Mouse (Mus musculus): Measurements from ENCODE around the gene Cacul1. TPM values are rescaled to one million over a fixed set of nuclear protein-coding genes. Genes with fewer than 3 reads are reported as not detected.

Cacul1 gene
- total and polyA plus RNA-seq, 2 experiments from 2014 or later = 14.9 to 66.3 TPM

- Histone ChIP-seq H3K27me3 (ENCODE audit: insufficient read depth, low read length) (no peaks in the 10 kb centered on the region), H3K27ac (ENCODE audit: low read depth, low read length) (no peak overlapping the region), H3K9me3 (ENCODE audit: low read length) (no peaks in the 10 kb centered on the region), H3K4me1 (ENCODE audit: insufficient read depth, low read length) (peaks cover 6% of the 10 kb centered on the region), H3K4me3 (ENCODE audit: low read depth, low read length) (no peak overlapping the region), H3K4me2 (ENCODE audit: low read depth, low read length, poor library complexity, severe bottlenecking) (no peak overlapping the region), H3K36me3 (ENCODE audit: insufficient read depth, low read length) (no peaks in the 10 kb centered on the region), H3K9ac (replicated peaks; ENCODE audit: low read length, poor library complexity, severe bottlenecking) (no peak overlapping the region)
- TF ChIP-seq CTCF (IDR thresholded peaks at IDR 0.05) = no peak
- no peak for ATAC-seq (ENCODE audit: low FRiP score)
- DNase-seq (ENCODE audit: low spot score) = no peak
- 98% methylated on average over 2 of the region's 2 CpGs for WGBS
Observed at GRCm38 (mm10) chr19:60583201-60583600, 2.4 kb upstream of the Cacul1 start.

DNA sequence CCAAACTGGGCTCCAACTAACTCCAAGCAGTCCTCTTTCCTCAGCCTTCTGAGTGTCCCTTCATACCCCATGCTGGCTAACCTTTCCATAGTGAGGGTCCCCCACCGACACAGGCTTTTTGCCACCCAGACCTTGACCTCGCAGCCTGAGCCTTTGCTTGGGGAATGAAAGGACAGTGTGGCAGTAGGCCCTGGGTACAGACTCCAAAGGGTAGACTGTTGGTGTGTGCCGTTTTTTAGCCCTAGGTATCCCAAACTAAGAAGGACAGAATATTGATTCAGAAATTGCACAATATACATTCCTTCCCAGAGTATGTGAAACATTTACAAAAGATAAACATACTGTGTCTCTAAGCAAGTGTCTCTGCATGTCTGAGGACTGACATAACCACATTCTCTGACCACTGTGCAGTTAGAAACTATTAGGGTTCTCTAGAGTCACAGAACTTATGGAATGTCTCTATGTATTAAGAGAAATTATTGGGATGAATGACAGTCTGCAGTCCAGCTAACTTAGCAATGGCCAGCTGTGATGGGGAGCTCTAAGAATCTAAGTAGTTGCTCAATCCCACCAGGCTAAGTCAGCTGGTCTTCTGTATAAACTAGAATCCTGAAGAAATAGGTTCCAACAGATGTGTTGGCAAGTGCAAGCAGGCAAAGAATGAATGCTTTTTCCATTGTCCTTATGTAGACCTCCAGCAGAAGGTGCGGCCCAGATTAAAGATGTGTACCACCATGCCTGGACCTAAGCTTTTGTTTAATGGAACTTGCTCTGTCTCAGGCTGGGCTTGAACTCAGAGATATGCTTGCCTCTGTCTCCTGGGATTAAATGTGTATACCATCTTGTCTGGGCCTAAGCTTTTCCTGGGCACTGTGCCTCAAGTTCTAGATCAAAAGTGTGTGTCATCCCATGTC is 809 bp upstream of the Cacul1 start:
- Histone ChIP-seq H3K4me2 (ENCODE audit: low read depth, low read length, poor library complexity, severe bottlenecking) (peak overlapping the region; percentile 76), H3K4me3 (ENCODE audit: low read depth, low read length) (peak overlapping the region; percentile 99), H3K9ac (replicated peaks; ENCODE audit: low read length, poor library complexity, severe bottlenecking) (peak overlapping the region; percentile 94), H3K9me3 (ENCODE audit: low read length) (no peaks in the 10 kb centered on the region), H3K27ac (ENCODE audit: low read depth, low read length) (peak overlapping the region; percentile 83), H3K27me3 (ENCODE audit: insufficient read depth, low read length) (no peaks in the 10 kb centered on the region), H3K36me3 (ENCODE audit: insufficient read depth, low read length) (no peaks in the 10 kb centered on the region), H3K4me1 (ENCODE audit: insufficient read depth, low read length) (peaks cover 10% of the 10 kb centered on the region)
- no peak for DNase-seq (ENCODE audit: low spot score)
- WGBS = 37% methylated on average over 4 of the region's 4 CpGs
- ATAC-seq (ENCODE audit: low FRiP score) = peak; percentile 51
- TF ChIP-seq CTCF (IDR thresholded peaks at IDR 0.05) = no peak

DNA sequence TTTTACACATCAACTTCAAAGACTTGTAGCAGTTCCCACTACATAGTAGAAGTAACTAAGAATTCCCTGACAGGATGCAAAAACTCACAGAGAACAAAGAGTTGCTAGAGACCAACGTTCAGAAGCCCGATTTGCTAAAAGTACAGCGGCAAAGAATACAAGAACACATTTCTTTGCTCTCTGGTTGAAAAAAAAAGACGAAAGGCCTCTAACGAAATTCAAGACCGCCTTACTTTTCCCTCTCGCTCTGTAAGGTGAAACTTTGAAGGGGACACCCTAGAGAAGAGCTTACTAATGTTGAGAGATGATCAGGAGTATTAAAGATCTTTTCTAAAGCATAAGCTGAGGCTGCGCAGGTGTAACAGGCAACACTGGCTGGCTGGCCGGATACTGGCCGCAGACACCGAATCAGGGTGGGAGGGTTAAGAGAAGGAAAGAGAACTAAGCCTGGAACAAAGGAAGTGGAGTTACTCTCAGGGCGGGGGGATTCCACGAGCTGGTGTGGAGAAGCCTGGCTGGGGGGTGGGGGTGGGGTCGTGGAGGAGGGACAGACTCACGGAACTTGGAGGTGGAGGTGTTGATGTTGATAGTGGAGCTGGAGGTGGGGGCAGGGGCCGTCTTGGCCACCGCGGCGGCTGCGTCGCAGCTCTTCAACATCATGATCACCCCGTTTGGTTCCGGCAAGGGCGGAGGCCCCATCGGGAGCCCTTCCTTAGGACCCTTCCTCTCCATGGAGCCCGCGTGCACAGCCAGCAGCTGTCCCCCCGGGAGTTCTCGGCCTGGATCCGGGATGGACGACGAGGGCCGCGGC is 849 bp downstream of the Cacul1 start:
- peak overlapping the region; percentile 99 for H3K4me3 ChIP-seq (ENCODE audit: low read depth, low read length)
- peak overlapping the region; percentile 83 for H3K27ac ChIP-seq (ENCODE audit: low read depth, low read length)
- ATAC-seq (ENCODE audit: low FRiP score) (peak; percentile 47), DNase-seq (ENCODE audit: low spot score) (peak; percentile 31)
- H3K36me3 ChIP-seq (ENCODE audit: insufficient read depth, low read length) = no peaks in the 10 kb centered on the region
- WGBS = under 1% methylated on average over 29 of the region's 34 CpGs
- no peaks in the 10 kb centered on the region for H3K9me3 ChIP-seq (ENCODE audit: low read length)
- no peak for TF ChIP-seq CTCF (IDR thresholded peaks at IDR 0.05)
- no peaks in the 10 kb centered on the region for H3K27me3 ChIP-seq (ENCODE audit: insufficient read depth, low read length)
- H3K4me2 ChIP-seq (ENCODE audit: low read depth, low read length, poor library complexity, severe bottlenecking) = peak overlapping the region; percentile 76
- peaks cover 10% of the 10 kb centered on the region for H3K4me1 ChIP-seq (ENCODE audit: insufficient read depth, low read length)
- peak overlapping the region; percentile 94 for H3K9ac ChIP-seq (replicated peaks; ENCODE audit: low read length, poor library complexity, severe bottlenecking)

- Histone ChIP-seq H3K4me3 (ENCODE audit: low read depth, low read length) (no peak overlapping the region), H3K9ac (replicated peaks; ENCODE audit: low read length, poor library complexity, severe bottlenecking) (no peak overlapping the region), H3K27ac (ENCODE audit: low read depth, low read length) (no peak overlapping the region), H3K27me3 (ENCODE audit: insufficient read depth, low read length) (no peaks in the 10 kb centered on the region), H3K9me3 (ENCODE audit: low read length) (no peaks in the 10 kb centered on the region), H3K4me1 (ENCODE audit: insufficient read depth, low read length) (peaks cover 10% of the 10 kb centered on the region), H3K4me2 (ENCODE audit: low read depth, low read length, poor library complexity, severe bottlenecking) (no peak overlapping the region), H3K36me3 (ENCODE audit: insufficient read depth, low read length) (no peaks in the 10 kb centered on the region)
- no peak for DNase-seq (ENCODE audit: low spot score)
- WGBS = 100% methylated on average over 1 of the region's 1 CpGs
- ATAC-seq (ENCODE audit: low FRiP score) = no peak
- no peak for TF ChIP-seq CTCF (IDR thresholded peaks at IDR 0.05)
Observed at GRCm38 (mm10) chr19:60576741-60577140, 4.1 kb downstream of the Cacul1 start.

DNA sequence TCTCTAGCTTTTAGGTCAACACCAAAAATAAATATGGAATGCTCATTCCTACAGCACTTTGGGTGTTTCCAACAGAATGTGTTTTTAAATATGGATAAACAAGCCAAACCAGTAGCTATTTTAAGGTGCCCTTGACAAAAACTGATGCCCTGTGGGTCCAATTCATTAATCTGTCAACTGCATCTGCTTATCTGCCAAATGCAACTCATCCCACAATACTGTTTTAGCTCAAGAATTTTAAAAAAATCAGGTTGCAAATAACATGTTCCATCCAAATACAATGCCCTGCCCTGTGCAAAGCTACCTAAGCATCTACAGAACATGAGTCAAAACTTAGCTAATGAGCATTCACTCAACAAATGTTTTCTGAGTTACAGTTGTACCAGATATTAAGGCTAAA is 20.3 kb downstream of the Cacul1 start:
- no peaks in the 10 kb centered on the region for H3K9me3 ChIP-seq (ENCODE audit: low read length)
- H3K27ac ChIP-seq (ENCODE audit: low read depth, low read length) = no peak overlapping the region
- no peak overlapping the region for H3K4me3 ChIP-seq (ENCODE audit: low read depth, low read length)
- no peaks in the 10 kb centered on the region; the same call in 1 of the 2 replicates for H3K36me3 ChIP-seq (ENCODE audit: insufficient read depth, low read length)
- ATAC-seq (ENCODE audit: low FRiP score) (no peak), DNase-seq (ENCODE audit: low spot score) (no peak)
- no peaks in the 10 kb centered on the region for H3K4me1 ChIP-seq (ENCODE audit: insufficient read depth, low read length)
- H3K4me2 ChIP-seq (ENCODE audit: low read depth, low read length, poor library complexity, severe bottlenecking) = no peak overlapping the region
- no peak overlapping the region for H3K9ac ChIP-seq (replicated peaks; ENCODE audit: low read length, poor library complexity, severe bottlenecking)
- no peaks in the 10 kb centered on the region for H3K27me3 ChIP-seq (ENCODE audit: insufficient read depth, low read length)
- TF ChIP-seq CTCF (IDR thresholded peaks at IDR 0.05) = no peak

All from midbrain, postnatal 0 days (tissue).